Mouse (Mus musculus): Measurements from ENCODE around the gene Capn8. TPM values are rescaled to one million over a fixed set of nuclear protein-coding genes. Genes with fewer than 3 reads are reported as not detected.

Capn8 gene
- polyA plus RNA-seq, 1 experiment, result 0.24 TPM

- Histone ChIP-seq H3K9me3 (replicated peaks; ENCODE audit: control insufficient read depth, insufficient read depth, low read length, poor library complexity, severe bottlenecking) (no peaks in the 10 kb centered on the region), H3K27ac (ENCODE audit: insufficient read depth, low read length) (no peak overlapping the region), H3K27me3 (ENCODE audit: control insufficient read depth, insufficient read depth, low read length, poor library complexity, severe bottlenecking) (no peaks in the 10 kb centered on the region), H3K4me1 (ENCODE audit: control insufficient read depth, insufficient read depth, low read length) (no peaks in the 10 kb centered on the region), H3K4me3 (ENCODE audit: low read depth, low read length) (no peak overlapping the region), H3K36me3 (ENCODE audit: control insufficient read depth, insufficient read depth, low read length, poor library complexity, severe bottlenecking) (no peaks in the 10 kb centered on the region), H3K9ac (ENCODE audit: low read depth, poor library complexity, severe bottlenecking) (no peak overlapping the region)
- no peak for TF ChIP-seq POLR2A (IDR thresholded peaks at IDR 0.05; ENCODE audit: insufficient read depth, low read length)
- no peak for TF ChIP-seq EP300 (IDR thresholded peaks at IDR 0.05; ENCODE audit: insufficient read depth, low read depth, low read length)
- no peak for TF ChIP-seq CTCF (IDR thresholded peaks at IDR 0.05; ENCODE audit: low read depth, low read length)
These were observed 114.8 kb downstream of the Capn8 start for GRCm38 (mm10) chr1:182679582-182679981.

Other genes with a start within 250 kb of the Capn8 start
- 32.9 and 36.8 TPM in 2 replicates for gene Fbxo28, start 223.4 kb upstream of the Capn8 start, polyA plus RNA-seq (2011; ENCODE audit: insufficient read depth, insufficient read length, low read depth, missing spikeins)
- 23.7 and 24.8 TPM in 2 replicates for gene Trp53bp2, start 155.8 kb upstream of the Capn8 start, polyA plus RNA-seq (2011; ENCODE audit: insufficient read depth, insufficient read length, low read depth, missing spikeins)
- gene Capn2, start 47.4 kb upstream of the Capn8 start, polyA plus RNA-seq (2011; ENCODE audit: insufficient read depth, insufficient read length, low read depth, missing spikeins), result 60.5 and 61.1 TPM in 2 replicates
- not detected in 2 replicates for gene Ccdc185, start 184.2 kb downstream of the Capn8 start, polyA plus RNA-seq (2011; ENCODE audit: insufficient read depth, insufficient read length, low read depth, missing spikeins)
- 23.6 and 24.6 TPM in 2 replicates for gene Susd4, start 198.9 kb downstream of the Capn8 start, polyA plus RNA-seq (2011; ENCODE audit: insufficient read depth, insufficient read length, low read depth, missing spikeins)